In genomic region chr15:83998115-83998514, GRCm38 (mm10) we compare ENCODE assay signal across 8 mouse cellular contexts.
DNase-seq lines count a peak whose midpoint lies in the region; ATAC-seq and TF ChIP-seq lines count a peak whose summit lies in the region.

No protein-coding gene starts in this region.

- WGBS in kidney, embryonic 15.5 days, result 6% methylated on average over 19 of the region's 19 CpGs
- 10% methylated on average over 19 of the region's 19 CpGs for WGBS in kidney, adult 2 months
- WGBS in forebrain, embryonic 13.5 days, result 5% methylated on average over 19 of the region's 19 CpGs
- 5% methylated on average over 19 of the region's 19 CpGs for WGBS in hindbrain, embryonic 12.5 days
- 14% methylated on average over 19 of the region's 19 CpGs for WGBS in limb, embryonic 12.5 days
- 35% methylated on average over 19 of the region's 19 CpGs for WGBS in liver, postnatal 0 days (ENCODE audit: insufficient replicate concordance)

- H3K27ac ChIP-seq in kidney, embryonic 15.5 days, result peak overlapping the region; percentile 59
- no peak overlapping the region for H3K27ac ChIP-seq in kidney, adult 2 months (ENCODE audit: insufficient read depth, low read depth, low read length)
- H3K27ac ChIP-seq in forebrain, embryonic 13.5 days, result peak overlapping the region; percentile 92
- H3K27ac ChIP-seq in hindbrain, embryonic 12.5 days, result peak overlapping the region; percentile 40
- H3K27ac ChIP-seq in limb, embryonic 12.5 days, result no peak overlapping the region
- H3K27ac ChIP-seq in liver, postnatal 0 days (ENCODE audit: low read depth), result no peak overlapping the region

- H3K36me3 ChIP-seq in kidney, embryonic 15.5 days, result no peaks in the 10 kb centered on the region
- no peaks in the 10 kb centered on the region for H3K36me3 ChIP-seq in kidney, adult 2 months (ENCODE audit: control insufficient read depth, insufficient read depth, low read length)
- no peaks in the 10 kb centered on the region for H3K36me3 ChIP-seq in forebrain, embryonic 13.5 days (ENCODE audit: poor library complexity, severe bottlenecking)
- H3K36me3 ChIP-seq in hindbrain, embryonic 12.5 days, result no peaks in the 10 kb centered on the region
- H3K36me3 ChIP-seq in limb, embryonic 12.5 days, result no peaks in the 10 kb centered on the region
- H3K36me3 ChIP-seq in liver, postnatal 0 days (replicated peaks; ENCODE audit: insufficient read depth, low read length), result no peaks in the 10 kb centered on the region

- no peak for TF ChIP-seq POLR2A in kidney, adult 2 months (IDR thresholded peaks at IDR 0.05; ENCODE audit: low read depth, low read length)

- no peaks in the 10 kb centered on the region for H3K9me3 ChIP-seq in kidney, embryonic 15.5 days (replicated peaks)
- no peaks in the 10 kb centered on the region for H3K9me3 ChIP-seq in forebrain, embryonic 13.5 days (replicated peaks)
- no peaks in the 10 kb centered on the region for H3K9me3 ChIP-seq in hindbrain, embryonic 12.5 days (replicated peaks)
- H3K9me3 ChIP-seq in limb, embryonic 12.5 days, result 0 out of 2 replicates have a peak, but pooled peaks cover 1% of the 10 kb centered on the region
- H3K9me3 ChIP-seq in liver, postnatal 0 days (ENCODE audit: low read length), result no peaks in the 10 kb centered on the region

- H3K9ac ChIP-seq in kidney, embryonic 15.5 days, result no peak overlapping the region
- peak overlapping the region; percentile 43 for H3K9ac ChIP-seq in forebrain, embryonic 13.5 days
- H3K9ac ChIP-seq in hindbrain, embryonic 12.5 days, result 0 out of 2 replicates have a peak overlapping the region, but pooled peaks have one; percentile 8
- H3K9ac ChIP-seq in limb, embryonic 12.5 days (replicated peaks), result no peak overlapping the region
- H3K9ac ChIP-seq in liver, postnatal 0 days (replicated peaks), result no peak overlapping the region

- peak; percentile 82 for ATAC-seq in kidney, embryonic 15.5 days (replicated peaks; ENCODE audit: low FRiP score)
- ATAC-seq in forebrain, embryonic 13.5 days, result peak; percentile 87
- peak; percentile 64; the same call in 1 of the 2 replicates for ATAC-seq in hindbrain, embryonic 12.5 days (ENCODE audit: low FRiP score)
- ATAC-seq in limb, embryonic 12.5 days (ENCODE audit: insufficient number of reproducible peaks, insufficient read depth, low FRiP score, low TSS enrichment, low read depth), result no peak
- ATAC-seq in liver, postnatal 0 days, result no peak

- no peak for TF ChIP-seq EP300 in liver, postnatal 0 days (IDR thresholded peaks at IDR 0.05; ENCODE audit: low read depth)

- DNase-seq in kidney, adult 2 months, result no peak
- peak; percentile 82 to 90 for DNase-seq in right cerebral cortex, postnatal 10 days (ENCODE audit: low spot score in 2 of 2)
- DNase-seq in liver, postnatal 0 days, result no peak
- no peak for DNase-seq in adipocyte (ENCODE audit: low spot score)

- TF ChIP-seq CTCF in kidney, adult 2 months (conservative IDR thresholded peaks at IDR 0.05; ENCODE audit: insufficient read depth, insufficient read length, low read depth, low read length), result no peak
- TF ChIP-seq CTCF in liver, postnatal 0 days (IDR thresholded peaks at IDR 0.05; ENCODE audit: low read depth), result no peak

- peak overlapping the region; percentile 12; the same call in 1 of the 2 replicates for H3K4me3 ChIP-seq in kidney, embryonic 15.5 days (replicated peaks)
- H3K4me3 ChIP-seq in kidney, adult 2 months (ENCODE audit: insufficient read depth, low read depth, low read length), result no peak overlapping the region
- H3K4me3 ChIP-seq in forebrain, embryonic 13.5 days, result peak overlapping the region; percentile 21
- H3K4me3 ChIP-seq in hindbrain, embryonic 12.5 days, result peak overlapping the region; percentile 12; the same call in 1 of the 2 replicates
- H3K4me3 ChIP-seq in limb, embryonic 12.5 days (replicated peaks), result peak overlapping the region; percentile 7; the same call in 1 of the 2 replicates
- H3K4me3 ChIP-seq in liver, postnatal 0 days (ENCODE audit: low read depth, low read length), result no peak overlapping the region

- H3K4me1 ChIP-seq in kidney, embryonic 15.5 days, result peaks cover 10% of the 10 kb centered on the region; the same call in 1 of the 2 replicates
- H3K4me1 ChIP-seq in kidney, adult 2 months (ENCODE audit: control insufficient read depth, insufficient read depth, low read length), result no peaks in the 10 kb centered on the region
- peaks cover 37% of the 10 kb centered on the region for H3K4me1 ChIP-seq in forebrain, embryonic 13.5 days
- peaks cover 16% of the 10 kb centered on the region for H3K4me1 ChIP-seq in hindbrain, embryonic 12.5 days
- H3K4me1 ChIP-seq in limb, embryonic 12.5 days (replicated peaks), result peaks cover 21% of the 10 kb centered on the region
- H3K4me1 ChIP-seq in liver, postnatal 0 days (ENCODE audit: insufficient read depth), result no peaks in the 10 kb centered on the region

- H3K4me2 ChIP-seq in kidney, embryonic 15.5 days, result peak overlapping the region; percentile 48
- peak overlapping the region; percentile 53 for H3K4me2 ChIP-seq in forebrain, embryonic 13.5 days
- peak overlapping the region; percentile 46 for H3K4me2 ChIP-seq in hindbrain, embryonic 12.5 days (replicated peaks)
- peak overlapping the region; percentile 46 for H3K4me2 ChIP-seq in limb, embryonic 12.5 days
- H3K4me2 ChIP-seq in liver, postnatal 0 days (ENCODE audit: low read depth, low read length), result no peak overlapping the region

- peaks cover 6% of the 10 kb centered on the region; the same call in 1 of the 2 replicates for H3K27me3 ChIP-seq in kidney, embryonic 15.5 days
- no peaks in the 10 kb centered on the region for H3K27me3 ChIP-seq in kidney, adult 2 months (replicated peaks; ENCODE audit: control insufficient read depth, insufficient read depth, low read length)
- H3K27me3 ChIP-seq in forebrain, embryonic 13.5 days, result no peaks in the 10 kb centered on the region
- H3K27me3 ChIP-seq in hindbrain, embryonic 12.5 days, result peaks cover 8% of the 10 kb centered on the region; the same call in 1 of the 2 replicates
- H3K27me3 ChIP-seq in limb, embryonic 12.5 days, result peaks cover 58% of the 10 kb centered on the region
- H3K27me3 ChIP-seq in liver, postnatal 0 days (ENCODE audit: insufficient read depth, low read length), result no peaks in the 10 kb centered on the region

Comparison
In these comparisons a context has a peak if more than half of its experiments do, and no peak if none do; other contexts are left out.
1. H3K27ac ChIP-seq: peak in kidney, embryonic 15.5 days (single experiment), forebrain, embryonic 13.5 days (single experiment) and hindbrain, embryonic 12.5 days (single experiment); none in kidney, adult 2 months (single experiment), limb, embryonic 12.5 days (single experiment) and liver, postnatal 0 days (single experiment).
2. H3K4me3 ChIP-seq: peak in kidney, embryonic 15.5 days (single experiment), forebrain, embryonic 13.5 days (single experiment), hindbrain, embryonic 12.5 days (single experiment) and limb, embryonic 12.5 days (single experiment); none in kidney, adult 2 months (single experiment) and liver, postnatal 0 days (single experiment).
3. ATAC-seq: peak in kidney, embryonic 15.5 days (single experiment), forebrain, embryonic 13.5 days (single experiment) and hindbrain, embryonic 12.5 days (single experiment); none in limb, embryonic 12.5 days (single experiment) and liver, postnatal 0 days (single experiment).
4. H3K9ac ChIP-seq: peak in forebrain, embryonic 13.5 days (single experiment) and hindbrain, embryonic 12.5 days (single experiment); none in kidney, embryonic 15.5 days (single experiment), limb, embryonic 12.5 days (single experiment) and liver, postnatal 0 days (single experiment).
5. DNase-seq: peak in right cerebral cortex, postnatal 10 days (2 of 2); none in kidney, adult 2 months (single experiment), liver, postnatal 0 days (single experiment) and adipocyte (single experiment).